Mouse (Mus musculus) lung, postnatal 10 days (tissue): ENCODE data around the gene Hectd3.

ENCODE experiments used
- DNase-seq: peaks from one replicate; pipeline ENCODE4 v3.0.0; 2021

Gene Hectd3

GRCm38 (mm10) chr4:117018327-117018726, 23.2 kb downstream of the Hectd3 start:
- no peak for DNase-seq

GRCm38 (mm10) chr4:117019206-117020134, 24.4 kb downstream of the Hectd3 start, which contains the start of gene Eif2b3:
Eif2b3 (plus strand) TSS chr4:117019402.
- DNase-seq = peak; percentile 94

DNA sequence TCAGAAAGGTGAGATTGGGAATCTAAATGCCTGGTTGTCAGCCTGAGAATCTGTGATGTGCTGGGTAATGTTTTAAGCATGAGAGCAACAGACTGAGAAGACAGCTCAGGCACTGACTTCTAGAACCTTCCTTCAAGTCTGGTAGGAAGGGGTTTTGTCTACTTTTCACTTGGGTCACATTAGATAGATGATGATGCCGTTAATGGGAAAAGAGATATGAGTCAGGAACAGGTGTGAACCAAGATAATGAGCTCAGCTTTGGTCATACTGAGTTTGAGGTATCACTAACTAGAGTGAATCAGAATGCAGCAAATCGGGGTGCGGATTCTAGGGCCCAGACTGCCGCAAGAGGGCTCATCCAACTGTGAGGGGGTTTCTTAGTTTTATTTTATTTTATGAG, 28.4 kb downstream of the Hectd3 start:
- no peak for DNase-seq

- DNase-seq = no peak
Observed at GRCm38 (mm10) chr4:117031105-117031504, 36.0 kb downstream of the Hectd3 start.

DNA sequence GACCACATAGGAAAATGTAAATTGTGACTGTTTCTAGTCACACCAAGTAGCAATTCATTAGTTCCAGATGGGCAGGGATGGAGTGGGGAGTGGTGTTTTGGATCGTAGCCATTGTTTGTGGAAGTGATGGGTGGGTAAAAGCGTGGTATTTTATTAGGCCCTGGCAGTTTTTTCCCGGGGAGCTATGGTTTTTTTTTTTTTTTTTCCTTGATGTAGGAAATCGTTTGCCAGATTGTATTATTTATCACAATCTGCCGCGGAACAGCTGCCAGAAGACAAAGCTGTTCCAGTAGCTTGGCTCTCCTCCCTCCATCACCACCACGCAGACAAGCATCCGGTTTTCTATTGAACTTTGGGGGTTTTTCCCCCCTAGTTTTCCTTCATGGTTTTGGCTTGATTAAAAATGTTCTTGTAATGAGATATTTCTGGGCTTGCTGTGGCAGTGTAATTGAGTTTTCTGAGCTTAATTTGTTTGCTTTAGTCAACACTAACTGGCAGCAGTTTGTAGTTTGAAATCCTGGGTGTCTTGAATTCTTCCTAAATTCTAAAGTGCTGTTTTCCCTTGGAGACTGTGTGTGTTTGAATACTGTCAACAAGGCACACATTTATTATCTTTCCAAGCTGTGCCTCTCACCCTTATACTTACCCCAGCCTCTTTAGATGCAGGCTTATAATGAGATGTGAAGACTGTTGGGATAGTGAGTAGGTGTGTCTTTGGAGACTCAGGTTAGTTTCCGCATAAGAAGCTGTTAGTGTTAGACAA, 45.0 kb downstream of the Hectd3 start:
- peak; percentile 80 for DNase-seq

DNA sequence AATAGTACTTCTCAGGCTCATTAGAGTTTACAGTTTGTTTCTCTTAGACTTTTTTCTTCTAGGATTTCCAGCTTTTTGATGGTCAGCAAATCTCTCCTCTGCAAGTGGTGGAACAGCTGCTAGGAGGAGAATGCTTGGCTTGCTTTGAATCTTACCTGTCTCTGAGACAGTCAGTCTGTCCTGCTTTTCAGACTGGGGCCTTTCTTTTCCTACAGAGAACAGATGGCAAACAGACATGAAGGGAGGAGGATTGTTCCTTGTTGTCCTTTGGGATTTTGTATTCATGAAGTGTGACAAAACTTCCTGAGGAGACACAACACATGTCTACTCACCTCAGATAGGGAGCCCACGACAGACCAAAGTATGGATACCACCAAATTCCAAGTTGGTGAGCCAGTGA, 45.7 kb downstream of the Hectd3 start:
- no peak for DNase-seq

DNA sequence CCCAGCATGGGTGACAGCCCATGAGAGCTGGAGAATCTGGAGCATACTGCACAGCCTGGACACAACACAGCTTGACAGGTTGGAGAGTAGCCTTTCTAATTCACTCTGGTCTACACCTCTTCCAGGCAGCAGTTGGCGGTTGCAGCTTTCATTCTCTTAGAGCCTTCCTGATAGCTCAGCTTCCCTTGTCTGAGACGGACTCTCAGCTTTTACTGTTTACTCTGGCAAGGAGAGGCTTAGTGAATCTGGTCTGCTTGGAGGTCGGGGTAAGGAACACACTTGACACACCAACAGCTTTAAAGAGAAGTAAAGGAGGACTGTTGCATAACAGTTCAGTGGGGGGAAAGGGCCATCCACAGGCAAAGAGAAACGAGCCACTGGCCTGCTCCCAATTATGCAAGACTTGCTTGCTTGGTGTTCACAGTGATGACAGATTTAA, 46.2 kb downstream of the Hectd3 start:
- peak; percentile 84 for DNase-seq

DNA sequence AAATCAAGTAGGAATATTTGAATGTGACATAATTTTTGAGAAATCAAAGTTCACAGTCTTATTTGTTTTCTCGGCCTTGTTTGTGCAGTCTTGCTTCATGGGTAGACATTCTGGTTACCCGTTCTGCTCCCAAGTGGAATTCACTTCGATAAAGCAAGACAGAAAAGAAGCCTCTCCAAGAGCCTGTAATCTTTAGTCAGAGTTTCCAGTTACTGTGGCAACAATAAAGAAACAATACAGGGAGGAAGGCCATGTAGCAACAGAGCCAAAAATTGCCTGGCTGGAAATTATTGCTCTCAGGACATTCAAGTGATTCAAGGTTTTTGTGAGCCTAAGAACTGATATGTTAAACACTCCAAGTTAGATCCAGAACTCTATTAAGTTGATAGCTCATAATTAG, 53.7 kb downstream of the Hectd3 start:
- peak; percentile 40 for DNase-seq

- no peak for DNase-seq
Observed at GRCm38 (mm10) chr4:117049485-117049884, 54.4 kb downstream of the Hectd3 start.

- no peak for DNase-seq
Observed at GRCm38 (mm10) chr4:117052626-117053025, 57.5 kb downstream of the Hectd3 start.

GRCm38 (mm10) chr4:117053956-117054355, 58.8 kb downstream of the Hectd3 start:
- no peak for DNase-seq
